Mouse (Mus musculus) heart, adult 9 months (tissue): ENCODE measurements around the gene Fam78a.
"Not testable (repeated sequence)": the region's sequence is repeated elsewhere in the genome, so short reads cannot be mapped to it uniquely, and the experiment has no call there.

Source experiments
- DNase-seq, 2 experiments: peaks; one replicate each; pipeline ENCODE4 v3.0.0; 2022; ENCODE audit warnings: low spot score in 2 of 2

Gene Fam78a

DNA sequence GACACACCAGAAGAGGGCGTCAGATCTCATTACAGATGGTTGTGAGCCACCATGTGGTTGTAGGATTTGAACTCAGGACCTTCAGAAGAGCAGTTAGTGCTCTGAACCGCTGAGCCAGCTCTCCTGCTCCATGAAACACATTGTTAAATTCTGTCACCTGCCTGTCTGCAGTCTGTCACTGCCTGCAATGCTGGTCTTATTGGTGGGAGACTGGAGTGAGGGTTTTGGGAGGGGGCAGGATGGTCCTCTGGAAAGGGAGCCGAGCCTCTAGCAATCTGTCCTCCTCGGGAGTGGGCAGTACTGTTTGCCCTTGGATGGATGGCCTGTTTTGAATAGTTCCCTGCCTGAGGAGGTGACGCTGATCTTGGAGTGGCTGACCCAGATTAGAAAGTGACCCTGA lies 40.8 kb downstream of the Fam78a start:
- no peak for DNase-seq

DNA sequence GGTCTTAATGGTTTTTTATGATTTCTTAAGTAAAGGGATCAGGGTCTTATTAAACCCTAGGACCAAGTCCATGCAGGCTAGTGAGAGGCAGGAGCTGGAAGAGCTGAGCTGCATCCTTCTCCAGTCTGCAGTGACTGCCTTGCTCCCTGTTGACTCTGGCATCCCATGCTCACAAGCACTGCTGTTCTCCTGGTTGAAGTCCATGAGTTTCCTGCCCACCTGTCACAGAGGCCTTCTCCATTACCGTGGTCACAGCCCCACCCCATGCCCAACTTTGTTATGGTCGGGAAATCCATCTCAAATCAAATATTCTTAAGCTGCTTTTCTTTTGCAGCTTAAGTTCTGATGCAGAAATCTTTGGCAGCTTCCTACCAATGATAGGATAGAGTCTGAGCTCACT lies 43.6 kb downstream of the Fam78a start:
- no peak for DNase-seq

DNA sequence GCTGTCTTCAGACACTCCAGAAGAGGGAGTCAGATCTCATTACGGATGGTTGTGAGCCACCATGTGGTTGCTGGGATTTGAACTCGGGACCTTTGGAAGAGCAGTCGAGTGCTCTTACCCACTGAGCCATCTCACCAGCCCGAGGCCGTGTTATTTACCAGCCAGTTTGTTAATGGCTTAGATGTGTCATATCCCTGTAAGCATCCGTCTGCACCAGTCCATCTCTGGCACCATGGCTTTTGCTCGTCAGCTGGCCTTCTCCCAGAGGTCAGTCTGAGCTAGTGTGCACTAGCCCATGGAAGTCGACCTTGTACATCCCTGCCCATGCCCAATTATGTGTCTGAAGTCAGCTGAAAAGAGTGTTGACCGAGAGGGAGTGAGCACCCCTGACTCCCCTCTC lies 44.0 kb downstream of the Fam78a start:
- not testable (repeated sequence) for DNase-seq

DNA sequence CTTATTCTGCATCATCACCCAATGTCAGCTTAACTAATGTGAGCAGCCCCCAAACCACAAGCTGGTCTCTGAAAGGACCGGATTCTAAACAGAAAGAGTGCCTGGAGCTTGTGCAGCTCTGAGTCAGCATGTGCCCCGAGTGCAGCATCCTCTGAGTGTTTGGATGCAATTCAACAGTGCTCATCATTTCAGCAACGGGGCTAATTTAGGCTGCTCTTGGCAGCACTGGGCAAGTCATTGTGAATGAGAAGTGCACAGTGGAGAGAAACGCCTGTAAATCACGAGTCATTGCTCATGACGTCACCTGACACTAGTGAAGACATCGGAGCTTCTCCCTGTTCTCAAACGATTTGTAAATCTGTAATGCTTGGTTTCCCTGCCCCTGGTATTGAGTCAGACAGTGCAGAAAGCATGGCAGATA lies 46.0 kb downstream of the Fam78a start:
- DNase-seq: peak; percentile 29 to 51

DNA sequence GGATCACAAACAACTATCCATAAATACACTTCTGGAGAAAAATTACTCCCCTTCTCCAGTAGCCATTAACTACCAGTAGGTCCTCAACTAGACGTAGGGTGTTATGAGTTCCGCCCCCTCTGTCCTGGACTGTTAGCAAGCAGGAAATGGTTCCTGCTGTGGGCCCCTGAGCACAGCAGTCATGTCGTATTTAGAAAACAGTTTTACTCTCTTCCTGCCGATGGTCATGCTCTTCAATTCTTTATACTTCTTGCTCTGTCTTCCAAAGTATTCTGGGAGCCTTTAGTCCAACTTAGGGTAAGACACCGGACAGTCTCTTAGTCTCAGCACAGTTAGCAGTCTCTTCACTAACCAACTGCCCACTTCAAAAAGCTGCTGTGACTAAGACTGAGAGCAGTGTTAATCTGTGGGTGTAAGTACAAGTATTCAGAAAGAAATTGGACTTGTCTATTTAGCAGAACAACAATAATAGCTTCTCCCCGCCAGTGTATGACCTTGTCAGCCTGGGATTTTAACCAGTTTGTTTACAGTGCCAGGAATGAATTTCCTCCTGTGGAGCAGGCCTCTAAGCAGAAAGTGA lies 47.3 kb downstream of the Fam78a start:
- no peak for DNase-seq

DNA sequence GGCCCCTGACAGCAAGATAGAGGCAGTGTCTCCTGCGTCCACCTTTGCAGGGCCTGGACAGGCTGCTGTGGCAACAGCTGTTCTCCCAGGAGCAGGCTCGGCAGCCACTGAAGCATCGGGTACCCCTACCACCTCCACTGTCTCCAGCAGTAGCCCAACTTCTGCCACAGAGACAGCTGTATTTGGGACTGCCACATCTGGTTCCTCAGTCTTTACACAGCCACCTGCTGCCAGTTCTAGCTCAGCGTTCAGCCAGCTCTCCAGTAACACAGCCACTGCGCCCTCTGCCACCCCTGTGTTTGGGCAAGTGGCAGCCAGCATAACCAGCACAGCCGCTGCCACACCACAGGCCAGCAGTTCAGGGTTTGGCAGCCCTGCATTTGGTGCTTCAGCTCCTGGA lies 50.5 kb downstream of the Fam78a start:
- no peak for DNase-seq

DNA sequence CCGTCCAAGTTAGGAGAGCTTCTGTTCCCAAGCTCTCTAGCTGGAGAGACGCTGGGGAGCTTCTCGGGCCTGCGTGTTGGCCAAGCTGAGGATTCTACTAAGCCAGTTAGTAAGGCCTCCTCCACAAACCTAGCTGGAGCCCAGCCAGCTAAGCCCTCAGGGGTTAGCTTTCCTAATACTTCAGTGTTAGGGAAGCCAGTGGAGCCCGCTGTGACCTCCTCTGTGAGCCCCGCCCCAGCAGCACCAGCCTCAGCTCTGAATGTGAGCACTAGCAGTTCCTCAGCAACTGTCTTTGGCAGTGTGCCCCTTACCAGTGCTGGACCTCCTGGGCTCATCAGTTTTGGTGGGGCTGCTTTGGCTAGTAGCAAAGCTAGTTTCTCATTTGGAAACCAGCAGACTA lies 51.2 kb downstream of the Fam78a start:
- peak; percentile 36 to 46 for DNase-seq

DNA sequence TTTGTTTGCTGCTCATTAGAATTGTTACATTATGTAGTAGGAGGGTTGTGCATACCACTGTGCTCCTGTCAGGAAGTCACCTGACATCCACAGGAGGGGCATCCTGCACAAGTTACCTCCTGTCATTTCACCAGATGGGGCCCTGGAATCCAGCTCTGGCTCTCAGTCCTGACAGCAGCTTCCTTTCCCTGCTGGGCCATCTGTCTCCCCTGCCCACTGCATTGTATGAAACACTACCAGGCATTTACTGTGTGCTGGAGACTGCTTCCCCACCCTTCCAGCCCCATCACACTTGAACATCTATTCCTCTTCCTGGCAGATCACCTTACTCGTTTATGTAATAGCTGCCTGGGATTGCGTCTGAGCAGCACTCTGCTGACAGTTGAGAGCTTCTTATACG lies 55.0 kb downstream of the Fam78a start:
- DNase-seq: no peak

DNA sequence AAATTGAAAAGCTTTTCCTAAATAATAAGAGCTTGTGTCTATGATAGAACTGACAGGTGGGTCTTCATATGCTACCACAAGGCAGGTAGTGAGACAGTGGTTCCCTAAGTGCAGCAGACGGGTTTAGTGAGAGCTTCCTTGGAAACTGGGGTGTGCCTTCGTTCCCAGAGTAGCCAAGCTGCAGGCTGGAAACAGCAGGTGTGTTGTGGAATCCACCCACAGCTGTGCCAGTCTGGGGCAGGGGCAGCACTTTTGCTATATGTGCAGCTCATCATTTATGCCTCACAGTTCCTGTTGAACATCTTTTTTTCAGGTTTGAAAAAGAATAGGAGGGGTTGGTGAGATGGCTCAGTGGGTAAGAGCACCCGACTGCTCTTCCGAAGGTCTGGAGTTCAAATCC lies 60.3 kb downstream of the Fam78a start:
- DNase-seq: no peak

DNA sequence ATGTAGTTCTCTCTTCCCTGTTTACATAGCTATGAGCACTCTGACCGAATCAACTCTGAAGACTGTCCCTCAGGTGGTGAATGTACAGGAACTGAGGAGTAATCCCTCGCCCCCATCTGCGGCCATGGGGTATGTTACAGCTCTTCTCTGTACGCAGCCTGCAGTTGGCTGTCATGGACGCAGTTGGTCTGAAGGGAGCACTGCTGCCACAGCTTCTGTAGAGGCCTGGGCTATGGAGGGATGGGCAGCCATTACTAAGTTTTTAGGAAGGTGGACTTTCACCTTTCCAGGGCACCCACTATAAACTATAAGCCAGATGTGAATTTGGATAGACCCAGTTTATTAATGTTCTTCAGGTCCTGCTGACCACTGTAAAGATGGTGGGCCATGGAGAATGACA lies 64.4 kb downstream of the Fam78a start:
- DNase-seq: no peak

DNA sequence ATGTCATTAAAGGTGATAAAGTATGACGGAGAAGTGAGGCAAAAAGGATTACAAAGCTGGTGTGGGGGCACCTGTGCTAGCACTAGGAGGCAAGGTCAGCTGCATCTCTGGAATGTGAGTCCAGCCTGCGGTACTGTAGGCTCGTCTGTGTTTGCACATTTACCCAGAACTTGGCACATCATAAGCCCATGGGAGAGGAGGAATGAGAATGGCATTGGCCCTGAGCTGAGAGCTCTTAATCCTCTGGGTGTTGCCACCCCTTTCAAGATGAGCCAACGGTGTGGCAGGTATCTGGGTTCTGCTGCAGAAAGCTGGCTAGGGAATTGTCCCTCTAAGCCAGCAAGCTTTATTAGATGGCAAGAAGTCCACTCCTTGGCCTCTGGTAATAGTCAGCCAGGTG lies 65.0 kb downstream of the Fam78a start:
- no peak for DNase-seq

DNA sequence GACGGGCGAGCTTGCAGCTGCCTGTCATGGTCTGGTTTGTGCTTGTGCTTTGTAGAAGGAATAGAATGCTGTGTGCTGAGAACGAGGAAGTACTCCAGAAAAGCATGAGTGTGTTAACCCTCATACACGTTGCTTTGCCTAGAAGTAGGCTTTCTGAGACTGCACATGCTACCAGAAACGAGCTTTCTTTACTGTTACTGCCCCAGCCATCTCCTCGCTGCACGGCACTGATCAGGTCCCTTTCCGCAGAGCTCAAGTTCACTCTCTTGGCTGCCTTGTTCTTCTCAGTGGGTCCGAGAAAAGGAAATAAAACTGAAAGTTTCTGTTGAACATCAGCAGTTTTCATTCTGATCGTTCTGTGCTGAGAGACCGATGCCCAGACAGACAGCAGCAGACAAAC lies 75.9 kb downstream of the Fam78a start:
- no peak for DNase-seq

DNA sequence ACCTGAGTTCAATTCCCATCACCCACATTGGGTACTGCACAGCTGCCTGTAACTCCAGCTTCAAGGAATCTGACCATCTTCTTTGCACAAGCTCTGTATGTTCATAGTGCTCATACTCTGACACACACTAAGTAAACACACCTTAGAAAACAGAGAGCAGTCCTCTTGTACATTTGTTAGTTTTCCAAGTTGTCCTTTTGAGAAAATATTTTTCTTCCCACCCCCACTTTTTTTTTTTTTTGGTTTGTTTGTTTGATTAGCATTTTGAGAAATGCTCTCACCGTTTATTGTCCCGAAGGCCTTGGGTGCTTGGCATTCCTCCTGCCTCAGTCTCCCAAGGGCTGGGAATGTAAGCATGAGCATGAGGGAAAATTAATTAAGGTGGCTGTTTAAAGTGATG lies 76.3 kb downstream of the Fam78a start:
- no peak for DNase-seq
